Mouse (Mus musculus): ENCODE measurements around the gene Ing1.
"Not testable (repeated sequence)": the region's sequence is repeated elsewhere in the genome, so short reads cannot be mapped to it uniquely, and the experiment has no call there.

Gene Ing1

GRCm38 (mm10) chr8:11550281-11550948 is 5.0 kb upstream of the Ing1 start, which contains the start of gene Cars2:
Gene Cars2 (minus strand): TSS chr8:11550783.
- DNase-seq (ENCODE audit: low read depth, low spot score) = peak; percentile 80

- not testable (repeated sequence) for DNase-seq (ENCODE audit: low read depth, low spot score)
These were observed 3.9 kb upstream of the Ing1 start for GRCm38 (mm10) chr8:11551497-11551896.

GRCm38 (mm10) chr8:11552390-11552789 is 3.0 kb upstream of the Ing1 start:
- DNase-seq (ENCODE audit: low read depth, low spot score) = no peak

- peak; percentile 96 for DNase-seq (ENCODE audit: low read depth, low spot score)
These were observed 585 bp downstream of the Ing1 start for GRCm38 (mm10) chr8:11555720-11556591.

GRCm38 (mm10) chr8:11556691-11557423 is 1.5 kb downstream of the Ing1 start:
- peak; percentile 33 for DNase-seq (ENCODE audit: low read depth, low spot score)

- no peak for DNase-seq (ENCODE audit: low read depth, low spot score)
These were observed 2.0 kb downstream of the Ing1 start for GRCm38 (mm10) chr8:11557424-11557767.

- peak; percentile 96 for DNase-seq (ENCODE audit: low read depth, low spot score)
These were observed 2.6 kb downstream of the Ing1 start for GRCm38 (mm10) chr8:11557768-11558629.

GRCm38 (mm10) chr8:11559511-11559910 is 4.1 kb downstream of the Ing1 start:
- no peak for DNase-seq (ENCODE audit: low read depth, low spot score)

- DNase-seq (ENCODE audit: low read depth, low spot score) = no peak
These were observed 4.8 kb downstream of the Ing1 start for GRCm38 (mm10) chr8:11560220-11560619.

GRCm38 (mm10) chr8:11564236-11564635 is 8.9 kb downstream of the Ing1 start:
- no peak for DNase-seq (ENCODE audit: low read depth, low spot score)

GRCm38 (mm10) chr8:11564721-11565120 is 9.3 kb downstream of the Ing1 start:
- DNase-seq (ENCODE audit: low read depth, low spot score) = no peak

GRCm38 (mm10) chr8:11568193-11568592 is 12.8 kb downstream of the Ing1 start:
- DNase-seq (ENCODE audit: low read depth, low spot score) = not testable (repeated sequence)

- DNase-seq (ENCODE audit: low read depth, low spot score) = no peak
These were observed 14.1 kb downstream of the Ing1 start for GRCm38 (mm10) chr8:11569260-11570097.

GRCm38 (mm10) chr8:11570742-11571141 is 15.4 kb downstream of the Ing1 start:
- no peak for DNase-seq (ENCODE audit: low read depth, low spot score)

GRCm38 (mm10) chr8:11571950-11572349 is 16.6 kb downstream of the Ing1 start:
- DNase-seq (ENCODE audit: low read depth, low spot score) = no peak

GRCm38 (mm10) chr8:11572428-11572827 is 17.1 kb downstream of the Ing1 start:
- DNase-seq (ENCODE audit: low read depth, low spot score) = no peak

- DNase-seq (ENCODE audit: low read depth, low spot score) = no peak
These were observed 19.7 kb downstream of the Ing1 start for GRCm38 (mm10) chr8:11574911-11575603.

GRCm38 (mm10) chr8:11575604-11576384 is 20.4 kb downstream of the Ing1 start:
- no peak for DNase-seq (ENCODE audit: low read depth, low spot score)
